In genomic region chr13:101764111-101764510, GRCm38 (mm10) we compare ENCODE assay signal across 9 mouse cellular contexts. TPM values are rescaled to one million over a fixed set of nuclear protein-coding genes. Genes with fewer than 3 reads are reported as not detected.
DNase-seq lines count a peak whose midpoint lies in the region; ATAC-seq and TF ChIP-seq lines count a peak whose summit lies in the region.
"Had no signal": no experiment of that assay in that cellular context is flagged by ENCODE, and none has a peak within 500 bp of the region (broad histone marks: within the 10 kb centered on the region; RNA-seq: fewer than 3 reads in every experiment).

No protein-coding gene starts in this region.

- WGBS in liver, adult 2 months = 15% methylated on average over 5 of the region's 5 CpGs
- WGBS in hindbrain, postnatal 0 days = 58% methylated on average over 5 of the region's 5 CpGs
- WGBS in kidney, postnatal 0 days = 29% methylated on average over 5 of the region's 5 CpGs
- WGBS in neural tube, embryonic 14.5 days = 71% methylated on average over 5 of the region's 5 CpGs

- H3K27me3 ChIP-seq in liver, adult 2 months (ENCODE audit: control insufficient read depth, insufficient read depth, low read length) = no peaks in the 10 kb centered on the region
- no peaks in the 10 kb centered on the region for H3K27me3 ChIP-seq in hindbrain, postnatal 0 days (ENCODE audit: insufficient read depth, low read length)
- no peaks in the 10 kb centered on the region for H3K27me3 ChIP-seq in kidney, postnatal 0 days (ENCODE audit: insufficient read depth, low read length)
- no peaks in the 10 kb centered on the region for H3K27me3 ChIP-seq in neural tube, embryonic 14.5 days (ENCODE audit: control insufficient read depth, insufficient read depth, low read length)

- peak overlapping the region; percentile 91 for H3K27ac ChIP-seq in liver, adult 2 months (replicated peaks; ENCODE audit: insufficient read depth, low read depth, low read length)
- H3K27ac ChIP-seq in hindbrain, postnatal 0 days = no peak overlapping the region
- peak overlapping the region; percentile 54; the same call in 1 of the 2 replicates for H3K27ac ChIP-seq in kidney, postnatal 0 days
- no peak overlapping the region for H3K27ac ChIP-seq in neural tube, embryonic 14.5 days (ENCODE audit: low read depth, low read length)

- DNase-seq in liver, adult 2 months (ENCODE audit: extremely low read depth, low read depth, low spot score) = peak; percentile 91
- DNase-seq in liver = no peak
- DNase-seq in hindbrain, postnatal 0 days (ENCODE audit: low spot score) = no peak
- no peak for DNase-seq in kidney, postnatal 0 days (ENCODE audit: low spot score)
- no peak for DNase-seq in right cerebral cortex, adult 18-20 months
- DNase-seq in thymus, postnatal 14 days = no peak
- DNase-seq: cerebellum, adult 11 months had no signal

- H3K36me3 ChIP-seq in liver, adult 2 months (ENCODE audit: control insufficient read depth, insufficient read depth, low read length) = no peaks in the 10 kb centered on the region
- H3K36me3 ChIP-seq in hindbrain, postnatal 0 days (ENCODE audit: insufficient read depth, low read length) = no peaks in the 10 kb centered on the region
- H3K36me3 ChIP-seq in kidney, postnatal 0 days (ENCODE audit: insufficient read depth, low read length) = no peaks in the 10 kb centered on the region
- no peaks in the 10 kb centered on the region for H3K36me3 ChIP-seq in neural tube, embryonic 14.5 days (ENCODE audit: control insufficient read depth, insufficient read depth, low read length)

- TF ChIP-seq CTCF in liver, adult 2 months (IDR thresholded peaks at IDR 0.05; ENCODE audit: low read depth, low read length) = no peak
- no peak for TF ChIP-seq CTCF in hindbrain, postnatal 0 days (IDR thresholded peaks at IDR 0.05; ENCODE audit: low read depth)
- TF ChIP-seq CTCF in kidney, postnatal 0 days (IDR thresholded peaks at IDR 0.05; ENCODE audit: low read depth) = no peak

- H3K4me3 ChIP-seq in liver, adult 2 months (ENCODE audit: insufficient read depth, low read depth, low read length) = peak overlapping the region; percentile 42
- peak overlapping the region; percentile 17 for H3K4me3 ChIP-seq in hindbrain, postnatal 0 days (ENCODE audit: low read length)
- 0 out of 2 replicates have a peak overlapping the region, but pooled peaks have one; percentile 1 for H3K4me3 ChIP-seq in kidney, postnatal 0 days (replicated peaks; ENCODE audit: low read depth, low read length)
- peak overlapping the region; percentile 6; the same call in 1 of the 2 replicates for H3K4me3 ChIP-seq in neural tube, embryonic 14.5 days (ENCODE audit: low read depth, low read length)

- H3K79me2 ChIP-seq in liver, adult 2 months (ENCODE audit: control insufficient read depth, insufficient read depth, low read length) = peaks cover 55% of the 10 kb centered on the region

- peaks cover 40% of the 10 kb centered on the region for H3K4me1 ChIP-seq in liver, adult 2 months (ENCODE audit: control insufficient read depth, insufficient read depth, low read length)
- H3K4me1 ChIP-seq in hindbrain, postnatal 0 days (ENCODE audit: insufficient read depth, low read length) = peaks cover 14% of the 10 kb centered on the region
- peaks cover 26% of the 10 kb centered on the region for H3K4me1 ChIP-seq in kidney, postnatal 0 days (replicated peaks; ENCODE audit: insufficient read depth, low read length)
- peaks cover 30% of the 10 kb centered on the region for H3K4me1 ChIP-seq in neural tube, embryonic 14.5 days (ENCODE audit: control insufficient read depth, insufficient read depth, low read length)

- no peaks in the 10 kb centered on the region for H3K9me3 ChIP-seq in hindbrain, postnatal 0 days (ENCODE audit: low read length)
- H3K9me3 ChIP-seq in kidney, postnatal 0 days (replicated peaks; ENCODE audit: low read length) = no peaks in the 10 kb centered on the region
- H3K9me3 ChIP-seq in neural tube, embryonic 14.5 days (ENCODE audit: control insufficient read depth, low read length) = no peaks in the 10 kb centered on the region

- H3K4me2 ChIP-seq in hindbrain, postnatal 0 days (ENCODE audit: low read depth, low read length) = peak overlapping the region; percentile 84
- H3K4me2 ChIP-seq in kidney, postnatal 0 days (ENCODE audit: low read length) = peak overlapping the region; percentile 38
- peak overlapping the region; percentile 38 for H3K4me2 ChIP-seq in neural tube, embryonic 14.5 days (ENCODE audit: low read depth, low read length)

- no peak for ATAC-seq in hindbrain, postnatal 0 days
- ATAC-seq in kidney, postnatal 0 days (replicated peaks; ENCODE audit: low FRiP score, low read depth) = no peak
- no peak for ATAC-seq in neural tube, embryonic 14.5 days (ENCODE audit: low read depth)
- ATAC-seq: forebrain, embryonic 14.5 days had no signal

- no peak for TF ChIP-seq POLR2A in liver, adult 2 months (IDR thresholded peaks at IDR 0.05; ENCODE audit: extremely low read depth, insufficient read depth, low read length)

- H3K9ac ChIP-seq in liver, adult 2 months (ENCODE audit: low read depth, low read length) = peak overlapping the region; percentile 77
- H3K9ac ChIP-seq in hindbrain, postnatal 0 days (replicated peaks; ENCODE audit: low read length) = no peak overlapping the region
- no peak overlapping the region for H3K9ac ChIP-seq in kidney, postnatal 0 days (ENCODE audit: low read depth, low read length)
- H3K9ac ChIP-seq in neural tube, embryonic 14.5 days (replicated peaks; ENCODE audit: low read depth, low read length) = no peak overlapping the region

RNA-seq across cellular contexts. Expression of gene Pik3r1, which starts 3.9 kb away (rescaled TPM):
- total RNA-seq in liver, adult 2 months (2014; rRNA removed) = 35.5 and 38.4 TPM in 2 replicates
- polyA plus RNA-seq in liver, adult 2 months (2012; rRNA removed) = 11.9 and 12.2 TPM in 2 replicates
- total RNA-seq in hindbrain, postnatal 0 days (2014; rRNA removed) = 95.6 and 111 TPM in 2 replicates
- 56.2 and 58.1 TPM in 2 replicates for polyA plus RNA-seq in hindbrain, postnatal 0 days (2015; fragmentation: Nextera tagmentation; extraction: Ambion mirVana)
- polyA plus RNA-seq in kidney, postnatal 0 days (2015; fragmentation: Nextera tagmentation; extraction: Ambion mirVana) = 30.3 and 35.8 TPM in 2 replicates
- 114 and 136 TPM in 2 replicates for polyA plus RNA-seq in neural tube, embryonic 14.5 days (2014; fragmentation: Nextera tagmentation; extraction: Ambion mirVana)

Comparison
In these comparisons a context has a peak if more than half of its experiments do, and no peak if none do; other contexts are left out.
1. H3K27ac ChIP-seq: peak in liver, adult 2 months (single experiment) and kidney, postnatal 0 days (single experiment); none in hindbrain, postnatal 0 days (single experiment) and neural tube, embryonic 14.5 days (single experiment).
2. Peak in every context shown above with its lines, with median percentiles within 50 percentile points of each other: H3K4me3 ChIP-seq and H3K4me2 ChIP-seq.